Mouse (Mus musculus): ENCODE data around the gene Map3k5.

DNA sequence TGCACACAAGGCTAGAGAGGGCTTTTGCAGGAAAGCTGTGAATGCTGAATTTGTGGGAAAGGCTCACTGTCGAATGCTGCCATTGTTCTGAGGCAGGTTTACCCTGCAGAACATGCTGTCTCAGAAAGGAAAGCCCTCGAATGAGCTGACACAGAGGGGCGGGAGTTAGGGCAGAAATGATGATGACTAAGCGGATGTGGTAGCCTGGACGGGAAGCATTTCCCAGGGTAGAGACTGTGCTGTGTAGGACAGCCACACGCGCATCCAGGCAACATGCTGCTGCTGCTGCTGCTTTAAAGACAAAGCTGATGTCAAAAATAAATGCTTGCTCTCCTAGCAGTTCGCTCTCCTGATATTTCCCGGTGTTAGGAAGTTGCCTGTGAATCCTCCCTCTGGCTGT lies 189.1 kb downstream of the Map3k5 start:
- TF ChIP-seq GATA1 (IDR thresholded peaks at IDR 0.05; ENCODE audit: borderline replicate concordance, low read length) (no peak), FLI1 (IDR thresholded peaks at IDR 0.05; ENCODE audit: low read length) (no peak)
